Mouse (Mus musculus): ENCODE results near the gene Hectd4. TPM values are rescaled to one million over a fixed set of nuclear protein-coding genes. Genes with fewer than 3 reads are reported as not detected.

Hectd4 gene
- polyA plus RNA-seq, 1 experiment from 2014 or later = 2.2 TPM

DNA sequence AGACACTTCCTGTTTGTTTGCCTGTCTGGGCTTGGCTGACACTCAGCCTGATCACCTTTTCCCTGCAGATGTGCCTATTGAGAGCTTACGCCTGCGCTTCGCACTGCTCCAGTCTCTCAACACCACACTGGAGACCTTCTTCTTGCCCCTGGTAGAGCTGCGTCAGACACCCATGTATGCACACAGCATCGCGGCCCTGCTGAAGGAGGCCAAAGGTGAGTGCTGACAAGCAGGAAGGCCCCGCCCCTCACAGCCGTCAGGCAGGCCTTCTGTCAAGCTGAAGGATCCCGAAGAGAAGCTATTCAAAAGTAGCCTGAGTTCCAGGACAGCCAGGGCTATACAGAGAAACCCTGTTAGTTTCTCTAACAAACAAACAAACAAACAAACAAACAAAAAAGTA lies 139.2 kb downstream of the Hectd4 start:
- H3K36me3 ChIP-seq (ENCODE audit: control insufficient read depth, insufficient read depth) = peaks cover 97% of the 10 kb centered on the region
- H3K4me1 ChIP-seq (replicated peaks; ENCODE audit: control insufficient read depth, insufficient read depth, low read length) = no peaks in the 10 kb centered on the region
- H3K9ac ChIP-seq (ENCODE audit: low read depth, low read length) = no peak overlapping the region
- TF ChIP-seq CTCF (IDR thresholded peaks at IDR 0.05; ENCODE audit: low read depth) = no peak
- WGBS = 48% methylated on average over 9 of the region's 9 CpGs
- H3K4me2 ChIP-seq (replicated peaks; ENCODE audit: low read depth) = no peak overlapping the region
- H3K27me3 ChIP-seq (replicated peaks; ENCODE audit: control insufficient read depth, insufficient read depth, low read length) = no peaks in the 10 kb centered on the region
- H3K4me3 ChIP-seq (ENCODE audit: low read depth, low read length) = no peak overlapping the region
- H3K9me3 ChIP-seq (ENCODE audit: control insufficient read depth) = no peaks in the 10 kb centered on the region
- peak overlapping the region; percentile 30 for H3K27ac ChIP-seq (ENCODE audit: low read depth, low read length)
- peak; percentile 67 for ATAC-seq

DNA sequence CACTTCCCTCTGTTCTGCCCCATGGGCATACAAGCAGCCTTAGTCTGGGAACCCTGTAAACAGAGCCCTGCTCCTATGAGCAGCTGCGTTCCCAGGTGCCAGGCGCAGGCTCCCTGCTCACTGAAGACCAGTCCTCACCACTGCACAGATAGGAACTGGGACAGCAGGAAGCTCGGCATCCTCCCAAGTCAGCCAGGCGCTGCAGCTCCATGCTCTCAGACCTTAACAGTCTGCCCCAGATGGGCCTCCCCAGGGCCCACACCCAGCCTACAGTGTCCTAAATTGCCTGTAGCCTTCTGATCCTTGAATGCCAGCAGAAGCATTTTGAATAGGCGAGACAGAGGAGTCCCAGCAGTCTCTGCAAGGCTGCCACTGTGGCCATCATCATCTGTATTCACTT lies 141.7 kb downstream of the Hectd4 start:
- Histone ChIP-seq H3K27me3 (replicated peaks; ENCODE audit: control insufficient read depth, insufficient read depth, low read length) (no peaks in the 10 kb centered on the region), H3K9ac (ENCODE audit: low read depth, low read length) (no peak overlapping the region), H3K4me3 (ENCODE audit: low read depth, low read length) (no peak overlapping the region), H3K4me1 (replicated peaks; ENCODE audit: control insufficient read depth, insufficient read depth, low read length) (no peaks in the 10 kb centered on the region), H3K4me2 (replicated peaks; ENCODE audit: low read depth) (no peak overlapping the region), H3K27ac (ENCODE audit: low read depth, low read length) (no peak overlapping the region), H3K36me3 (ENCODE audit: control insufficient read depth, insufficient read depth) (peaks cover 98% of the 10 kb centered on the region), H3K9me3 (ENCODE audit: control insufficient read depth) (no peaks in the 10 kb centered on the region)
- no peak for ATAC-seq
- TF ChIP-seq CTCF (IDR thresholded peaks at IDR 0.05; ENCODE audit: low read depth) = no peak
- 92% methylated on average over 5 of the region's 5 CpGs for WGBS

DNA sequence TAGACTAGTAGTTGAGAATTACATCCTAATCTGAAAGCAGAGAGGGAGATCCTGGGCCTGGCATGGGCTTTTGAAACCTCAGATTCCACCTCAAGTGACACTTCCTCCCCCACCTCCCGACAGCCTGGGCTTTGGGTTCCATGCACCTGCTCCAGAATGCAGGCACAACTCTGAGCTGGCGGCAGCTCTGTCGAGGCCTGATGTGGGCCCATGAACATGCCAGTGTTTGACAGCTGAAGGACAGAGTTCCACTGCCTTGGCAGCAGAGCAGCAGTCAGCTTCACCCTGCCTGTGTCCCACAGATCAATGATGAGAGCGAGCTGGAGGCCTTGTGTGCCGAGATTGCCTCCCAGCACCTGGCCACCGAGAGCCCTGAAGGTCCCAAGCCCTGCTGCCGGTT lies 143.4 kb downstream of the Hectd4 start:
- Histone ChIP-seq H3K4me3 (ENCODE audit: low read depth, low read length) (no peak overlapping the region), H3K27ac (ENCODE audit: low read depth, low read length) (no peak overlapping the region), H3K4me1 (replicated peaks; ENCODE audit: control insufficient read depth, insufficient read depth, low read length) (no peaks in the 10 kb centered on the region), H3K4me2 (replicated peaks; ENCODE audit: low read depth) (no peak overlapping the region), H3K36me3 (ENCODE audit: control insufficient read depth, insufficient read depth) (peaks cover 95% of the 10 kb centered on the region), H3K9me3 (ENCODE audit: control insufficient read depth) (no peaks in the 10 kb centered on the region), H3K27me3 (replicated peaks; ENCODE audit: control insufficient read depth, insufficient read depth, low read length) (no peaks in the 10 kb centered on the region), H3K9ac (ENCODE audit: low read depth, low read length) (no peak overlapping the region)
- TF ChIP-seq CTCF (IDR thresholded peaks at IDR 0.05; ENCODE audit: low read depth) = no peak
- no peak for ATAC-seq
- WGBS = 91% methylated on average over 7 of the region's 7 CpGs

DNA sequence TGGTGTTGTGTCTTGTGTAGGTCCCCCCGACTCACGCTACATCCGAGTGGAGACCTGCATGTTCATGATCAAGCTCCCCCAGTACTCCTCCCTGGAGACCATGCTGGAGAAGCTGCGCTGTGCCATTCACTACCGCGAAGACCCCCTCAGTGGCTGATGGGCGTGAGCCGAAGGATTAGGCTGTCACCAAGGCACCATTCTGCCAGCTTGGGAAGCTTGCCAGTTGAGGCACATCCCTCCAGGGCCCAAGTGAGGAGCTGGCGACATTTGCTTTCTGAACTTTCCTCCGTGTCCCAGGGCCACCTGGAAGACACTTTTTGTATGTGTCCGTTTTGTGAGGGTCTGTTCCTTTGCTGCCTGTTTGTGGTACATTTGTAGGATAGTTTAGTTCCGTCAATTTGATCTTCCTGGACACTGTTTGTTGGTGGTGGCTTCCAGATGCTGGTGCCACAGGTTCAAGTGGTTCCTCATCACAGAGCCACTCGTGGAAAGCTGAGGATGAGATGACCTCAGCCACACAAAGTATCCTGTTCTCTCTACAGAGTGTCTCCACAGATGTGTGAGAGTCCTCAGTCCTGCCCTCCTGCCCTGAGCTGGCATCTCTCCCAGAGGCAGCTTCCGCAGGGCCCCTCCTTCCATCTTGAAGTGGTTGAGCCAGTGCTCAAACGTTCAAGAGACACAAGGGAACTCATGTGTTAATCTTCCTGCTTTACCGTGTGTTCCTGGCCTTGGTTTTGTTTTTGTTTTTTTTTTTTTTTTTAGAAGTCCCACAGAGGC lies 146.6 kb downstream of the Hectd4 start:
- peaks cover 81% of the 10 kb centered on the region for H3K36me3 ChIP-seq (ENCODE audit: control insufficient read depth, insufficient read depth)

DNA sequence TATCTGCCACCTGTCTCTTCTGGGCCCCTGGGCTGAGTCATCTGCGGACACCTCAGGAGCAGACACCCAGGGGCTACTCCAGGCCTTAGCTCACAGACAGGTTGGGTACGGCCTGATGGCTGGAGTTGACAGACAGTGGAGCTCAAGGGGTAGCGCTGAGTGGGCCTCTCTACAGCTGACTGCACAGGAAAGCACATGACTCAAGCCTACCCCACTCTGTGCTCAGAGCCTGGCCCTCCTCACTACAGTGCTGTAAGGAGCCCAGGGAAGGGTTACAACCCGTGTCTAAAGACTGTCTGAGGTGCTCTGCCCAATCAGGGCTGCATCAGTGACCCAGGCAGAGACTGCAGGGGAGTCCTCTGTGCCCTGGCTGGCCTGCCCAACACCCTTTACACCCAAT lies 147.2 kb downstream of the Hectd4 start:
- H3K9ac ChIP-seq (ENCODE audit: low read depth, low read length) = no peak overlapping the region
- H3K27me3 ChIP-seq (replicated peaks; ENCODE audit: control insufficient read depth, insufficient read depth, low read length) = no peaks in the 10 kb centered on the region
- no peak overlapping the region for H3K27ac ChIP-seq (ENCODE audit: low read depth, low read length)
- no peak for ATAC-seq
- H3K9me3 ChIP-seq (ENCODE audit: control insufficient read depth) = no peaks in the 10 kb centered on the region
- H3K4me2 ChIP-seq (replicated peaks; ENCODE audit: low read depth) = no peak overlapping the region
- 93% methylated on average over 4 of the region's 4 CpGs for WGBS
- H3K4me3 ChIP-seq (ENCODE audit: low read depth, low read length) = no peak overlapping the region
- H3K4me1 ChIP-seq (replicated peaks; ENCODE audit: control insufficient read depth, insufficient read depth, low read length) = no peaks in the 10 kb centered on the region
- no peak for TF ChIP-seq CTCF (IDR thresholded peaks at IDR 0.05; ENCODE audit: low read depth)
- H3K36me3 ChIP-seq (ENCODE audit: control insufficient read depth, insufficient read depth) = peaks cover 81% of the 10 kb centered on the region

More for the DNA sequence above, 146.6 kb downstream of the Hectd4 start:
- Histone ChIP-seq H3K27me3 (replicated peaks; ENCODE audit: control insufficient read depth, insufficient read depth, low read length) (no peaks in the 10 kb centered on the region), H3K27ac (ENCODE audit: low read depth, low read length) (no peak overlapping the region), H3K4me1 (replicated peaks; ENCODE audit: control insufficient read depth, insufficient read depth, low read length) (no peaks in the 10 kb centered on the region), H3K4me3 (ENCODE audit: low read depth, low read length) (no peak overlapping the region), H3K4me2 (replicated peaks; ENCODE audit: low read depth) (no peak overlapping the region), H3K9me3 (ENCODE audit: control insufficient read depth) (no peaks in the 10 kb centered on the region), H3K9ac (ENCODE audit: low read depth, low read length) (no peak overlapping the region)
- ATAC-seq = no peak
- 79% methylated on average over 16 of the region's 16 CpGs for WGBS
- TF ChIP-seq CTCF (IDR thresholded peaks at IDR 0.05; ENCODE audit: low read depth) = no peak

DNA sequence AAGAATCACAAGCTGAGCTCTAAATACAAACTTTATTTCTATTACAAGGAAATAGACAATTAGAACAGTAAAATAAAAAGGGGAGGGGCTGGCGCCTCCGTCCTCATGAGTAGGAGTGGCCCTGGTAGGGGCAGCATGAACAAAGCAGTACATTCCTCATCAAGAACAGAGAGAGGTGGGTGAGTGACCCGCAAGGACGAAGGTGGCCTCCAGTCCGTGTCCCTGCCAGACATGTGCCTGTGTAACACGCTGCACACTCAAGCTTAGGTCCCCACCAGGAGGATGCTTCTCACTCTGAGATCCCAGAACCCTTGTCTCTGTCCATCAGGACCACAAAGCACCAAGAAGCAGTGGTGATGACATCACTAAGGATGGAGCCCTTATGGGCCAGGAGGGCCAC lies 151.7 kb downstream of the Hectd4 start:
- no peak for ATAC-seq
- WGBS = 85% methylated on average over 6 of the region's 6 CpGs
- peaks cover 81% of the 10 kb centered on the region for H3K36me3 ChIP-seq (ENCODE audit: control insufficient read depth, insufficient read depth)

More for the DNA sequence above, 151.7 kb downstream of the Hectd4 start:
- H3K27ac ChIP-seq (ENCODE audit: low read depth, low read length) = no peak overlapping the region
- no peak for TF ChIP-seq CTCF (IDR thresholded peaks at IDR 0.05; ENCODE audit: low read depth)
- H3K9me3 ChIP-seq (ENCODE audit: control insufficient read depth) = no peaks in the 10 kb centered on the region
- no peak overlapping the region for H3K4me2 ChIP-seq (replicated peaks; ENCODE audit: low read depth)
- no peaks in the 10 kb centered on the region for H3K27me3 ChIP-seq (replicated peaks; ENCODE audit: control insufficient read depth, insufficient read depth, low read length)
- H3K9ac ChIP-seq (ENCODE audit: low read depth, low read length) = no peak overlapping the region
- H3K4me1 ChIP-seq (replicated peaks; ENCODE audit: control insufficient read depth, insufficient read depth, low read length) = no peaks in the 10 kb centered on the region
- H3K4me3 ChIP-seq (ENCODE audit: low read depth, low read length) = no peak overlapping the region

Data from intestine, postnatal 0 days (tissue).